Mouse (Mus musculus): ENCODE measurements around the gene Nrf1. TPM values are rescaled to one million over a fixed set of nuclear protein-coding genes. Genes with fewer than 3 reads are reported as not detected.

Nrf1 gene
- polyA plus RNA-seq (2012; ENCODE audit: insufficient read depth, insufficient read length, missing spikeins) = 6.6 and 10.6 TPM in 2 replicates

DNA sequence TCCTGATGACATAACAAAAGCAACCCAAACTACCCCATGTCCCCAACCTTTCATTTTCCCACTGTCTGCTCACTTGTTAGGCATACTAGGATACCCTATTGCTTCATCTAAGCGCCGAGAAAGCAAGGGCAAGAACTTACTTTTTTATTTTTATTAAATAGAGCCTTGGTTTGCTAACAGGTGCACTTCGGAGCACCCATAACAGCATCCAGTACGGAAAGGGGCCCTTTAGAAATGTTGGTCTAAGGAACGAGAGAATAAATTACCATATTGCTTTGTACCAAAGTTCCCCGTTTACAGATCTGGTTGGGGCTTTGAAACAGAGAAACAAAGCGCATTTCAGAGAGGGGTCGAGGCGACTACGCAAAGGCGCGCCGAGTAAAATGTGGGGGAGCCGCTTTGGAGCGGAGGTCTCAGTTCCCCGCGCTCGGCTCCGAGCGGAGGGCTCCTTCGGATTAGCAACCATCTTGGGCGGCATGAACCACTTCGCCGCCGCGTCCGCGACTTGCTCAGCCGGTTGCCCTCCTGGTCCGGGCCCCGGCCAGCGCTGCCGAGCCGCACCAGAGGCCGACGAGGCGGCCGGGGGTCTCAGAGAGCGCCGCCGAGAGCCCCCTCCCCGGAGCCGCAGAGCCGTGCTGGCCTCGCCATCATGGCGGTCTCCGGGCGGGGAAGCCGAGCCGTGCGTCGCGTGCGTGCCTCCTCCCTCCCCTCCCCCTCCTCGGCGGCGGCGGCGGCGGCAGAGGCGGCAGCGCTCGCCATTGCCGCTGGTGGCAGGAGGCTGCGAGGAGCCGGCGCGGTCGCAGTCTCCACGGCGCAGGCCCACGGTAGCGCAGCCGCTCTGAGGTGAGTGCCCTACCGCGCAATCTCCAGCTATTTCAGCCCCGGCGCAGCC lies at the start of gene Nrf1:
Gene Nrf1, plus strand, starts transcription at position 718 of the 892 bp plus-strand sequence.
- Histone ChIP-seq H3K4me1 (ENCODE audit: control insufficient read depth, insufficient read depth, insufficient read length, low read length) (peaks cover 12% of the 10 kb centered on the region), H3K4me3 (ENCODE audit: insufficient read depth, low read depth, low read length) (peak within 1 kb of the TSS; percentile 96), H3K27ac (replicated peaks; ENCODE audit: low read depth, low read length) (peak within 1 kb of the TSS; percentile 98)

GRCm38 (mm10) chr6:29998140-29998539 lies 49.6 kb upstream of the Nrf1 start:
- H3K4me1 ChIP-seq (ENCODE audit: control insufficient read depth, insufficient read depth, insufficient read length, low read length) = no peaks in the 10 kb centered on the region
- no peak overlapping the region for H3K4me3 ChIP-seq (ENCODE audit: insufficient read depth, low read depth, low read length)

DNA sequence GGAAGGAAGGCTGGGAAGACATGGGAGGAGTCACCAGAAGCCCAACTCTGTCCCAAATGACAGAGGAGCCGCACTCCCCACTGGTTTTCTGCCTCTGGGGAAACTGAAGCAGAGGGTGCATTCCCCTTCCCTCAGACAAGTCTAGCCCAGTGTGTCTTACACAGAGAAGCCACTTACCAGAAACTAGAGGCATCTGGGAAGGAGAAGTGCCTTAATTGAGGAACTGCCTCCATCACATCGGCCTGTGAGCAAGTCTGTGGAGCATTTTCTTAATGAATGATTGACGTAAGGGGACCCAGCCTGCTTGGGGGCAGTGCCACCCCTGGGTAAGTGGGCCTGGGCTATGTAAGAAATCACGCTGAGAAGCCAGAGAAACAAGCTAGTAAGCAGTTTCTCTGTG lies 49.0 kb upstream of the Nrf1 start:
- H3K4me1 ChIP-seq (ENCODE audit: control insufficient read depth, insufficient read depth, insufficient read length, low read length) = no peaks in the 10 kb centered on the region
- H3K27ac ChIP-seq (replicated peaks; ENCODE audit: low read depth, low read length) = no peak overlapping the region
- no peak overlapping the region for H3K4me3 ChIP-seq (ENCODE audit: insufficient read depth, low read depth, low read length)

More at GRCm38 (mm10) chr6:29998140-29998539, 49.6 kb upstream of the Nrf1 start:
- H3K27ac ChIP-seq (replicated peaks; ENCODE audit: low read depth, low read length) = no peak overlapping the region

DNA sequence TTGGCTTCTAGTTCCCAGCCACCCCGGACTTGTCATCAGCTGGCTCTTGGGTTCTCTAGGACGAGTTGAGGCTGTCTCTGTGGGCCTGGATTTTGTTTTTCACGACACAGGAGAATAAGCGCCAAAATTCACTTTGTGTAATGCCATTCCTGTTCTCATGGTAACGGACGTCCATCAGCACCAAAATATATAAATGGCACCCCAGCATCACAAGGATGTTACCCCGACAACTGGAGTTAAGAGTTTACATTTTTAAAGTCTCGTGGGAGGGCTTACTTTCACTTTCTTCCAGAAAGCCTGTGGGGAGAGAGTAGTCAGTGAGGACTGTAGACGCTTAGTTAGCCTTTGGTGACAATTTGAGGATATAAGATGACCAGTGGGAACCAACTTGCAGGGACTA lies 45.2 kb upstream of the Nrf1 start:
- Histone ChIP-seq H3K4me1 (ENCODE audit: control insufficient read depth, insufficient read depth, insufficient read length, low read length) (no peaks in the 10 kb centered on the region), H3K27ac (replicated peaks; ENCODE audit: low read depth, low read length) (no peak overlapping the region), H3K4me3 (ENCODE audit: insufficient read depth, low read depth, low read length) (no peak overlapping the region)

GRCm38 (mm10) chr6:30005851-30006250 lies 41.9 kb upstream of the Nrf1 start:
- H3K4me1 ChIP-seq (ENCODE audit: control insufficient read depth, insufficient read depth, insufficient read length, low read length) = no peaks in the 10 kb centered on the region
- no peak overlapping the region for H3K27ac ChIP-seq (replicated peaks; ENCODE audit: low read depth, low read length)
- H3K4me3 ChIP-seq (ENCODE audit: insufficient read depth, low read depth, low read length) = no peak overlapping the region

DNA sequence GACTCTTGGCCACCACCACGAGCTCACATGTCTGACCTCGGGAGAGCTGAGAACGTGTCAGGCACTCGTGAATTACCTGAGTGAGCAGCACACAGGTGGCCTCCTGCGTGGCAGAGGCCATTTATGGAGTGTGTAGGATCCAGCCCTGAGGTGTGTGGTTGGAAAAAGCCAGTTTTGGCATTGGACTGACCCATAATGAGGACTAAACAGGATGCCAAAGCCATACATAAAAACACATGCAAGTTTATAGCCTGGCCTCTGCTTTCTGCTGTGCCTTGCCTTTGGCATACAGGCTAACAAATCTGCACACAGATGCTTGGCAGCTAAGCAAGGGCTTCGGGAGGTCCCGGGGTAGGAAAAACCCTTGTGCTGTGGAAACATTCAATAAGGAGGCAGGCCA lies 38.6 kb upstream of the Nrf1 start:
- Histone ChIP-seq H3K4me1 (ENCODE audit: control insufficient read depth, insufficient read depth, insufficient read length, low read length) (no peaks in the 10 kb centered on the region), H3K4me3 (ENCODE audit: insufficient read depth, low read depth, low read length) (no peak overlapping the region), H3K27ac (replicated peaks; ENCODE audit: low read depth, low read length) (no peak overlapping the region)

DNA sequence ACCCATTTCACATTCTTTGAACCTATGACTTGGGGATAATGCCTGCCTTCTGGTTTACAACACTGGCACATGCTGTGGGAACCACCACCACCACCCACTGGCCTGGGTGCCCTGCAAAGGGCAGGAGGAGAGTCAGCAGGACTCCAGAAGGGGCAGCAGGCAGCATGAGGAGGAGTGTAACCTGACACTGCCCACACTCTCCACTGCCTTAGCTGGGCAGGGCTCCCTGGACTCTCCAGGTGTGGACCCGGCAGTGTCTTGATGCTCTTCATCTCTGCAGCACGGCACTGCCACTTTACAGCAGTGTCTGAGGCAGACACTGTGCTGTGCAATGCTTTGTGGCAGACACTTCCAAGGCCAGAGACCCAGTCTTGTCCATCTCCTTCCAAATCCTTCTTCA lies 34.3 kb upstream of the Nrf1 start:
- H3K27ac ChIP-seq (replicated peaks; ENCODE audit: low read depth, low read length) = no peak overlapping the region
- no peaks in the 10 kb centered on the region for H3K4me1 ChIP-seq (ENCODE audit: control insufficient read depth, insufficient read depth, insufficient read length, low read length)
- H3K4me3 ChIP-seq (ENCODE audit: insufficient read depth, low read depth, low read length) = no peak overlapping the region

DNA sequence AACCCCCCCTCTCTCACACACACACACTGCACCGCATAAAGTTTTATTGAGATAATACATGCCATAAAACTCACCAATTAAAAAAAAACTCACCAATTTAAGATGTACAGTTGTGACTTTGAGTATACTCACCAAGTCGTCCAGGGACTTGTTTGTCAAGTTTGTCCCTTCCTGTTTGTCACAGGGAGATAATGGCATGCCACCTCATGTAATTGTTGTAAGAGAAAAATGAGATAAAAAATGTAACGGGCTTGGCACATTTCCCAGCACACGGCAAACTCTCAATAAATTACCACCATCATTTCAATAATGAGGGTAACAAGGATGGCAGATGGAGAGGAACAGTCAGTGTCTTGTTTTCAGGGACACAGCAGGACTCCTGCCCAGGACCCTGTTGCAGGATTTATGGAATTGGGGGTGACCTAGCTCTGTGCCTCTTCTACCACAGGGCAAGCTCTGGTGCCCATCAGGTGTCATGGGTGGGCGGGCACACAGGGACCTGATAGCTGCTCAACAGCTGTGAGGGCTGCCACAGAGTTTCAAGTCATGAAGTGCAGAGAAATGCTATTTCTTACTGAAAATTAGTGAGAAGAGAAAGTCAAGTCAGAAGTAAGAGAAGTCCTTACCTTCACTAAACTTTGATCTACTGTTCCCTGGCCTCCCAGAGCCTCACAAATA lies 33.5 kb upstream of the Nrf1 start:
- Histone ChIP-seq H3K4me3 (ENCODE audit: insufficient read depth, low read depth, low read length) (no peak overlapping the region), H3K27ac (replicated peaks; ENCODE audit: low read depth, low read length) (no peak overlapping the region), H3K4me1 (ENCODE audit: control insufficient read depth, insufficient read depth, insufficient read length, low read length) (no peaks in the 10 kb centered on the region)

DNA sequence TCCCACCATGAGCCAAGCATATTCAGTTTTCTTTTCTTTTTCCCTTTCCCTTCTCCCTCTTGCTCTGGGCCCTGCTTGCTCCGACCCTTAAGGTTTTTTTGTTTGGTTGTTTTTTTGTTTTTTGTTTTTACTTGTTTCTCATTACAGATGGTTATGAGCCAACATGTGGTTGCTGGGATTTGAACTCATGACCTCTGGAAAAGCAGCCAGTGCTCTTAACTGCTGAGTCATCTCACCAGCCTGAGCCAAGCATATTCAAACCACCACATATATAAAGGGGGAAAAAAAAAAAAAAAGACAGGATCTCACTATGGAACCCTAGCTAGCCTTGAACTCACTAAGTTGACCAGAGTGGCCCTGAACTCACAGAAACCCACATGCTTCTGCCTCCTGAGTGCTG lies 26.5 kb upstream of the Nrf1 start:
- H3K4me1 ChIP-seq (ENCODE audit: control insufficient read depth, insufficient read depth, insufficient read length, low read length) = no peaks in the 10 kb centered on the region
- H3K27ac ChIP-seq (replicated peaks; ENCODE audit: low read depth, low read length) = peak overlapping the region; percentile 8; the same call in 1 of the 2 replicates
- no peak overlapping the region for H3K4me3 ChIP-seq (ENCODE audit: insufficient read depth, low read depth, low read length)

GRCm38 (mm10) chr6:30021656-30022055 lies 26.1 kb upstream of the Nrf1 start:
- Histone ChIP-seq H3K27ac (replicated peaks; ENCODE audit: low read depth, low read length) (peak overlapping the region; percentile 8; the same call in 1 of the 2 replicates), H3K4me1 (ENCODE audit: control insufficient read depth, insufficient read depth, insufficient read length, low read length) (no peaks in the 10 kb centered on the region), H3K4me3 (ENCODE audit: insufficient read depth, low read depth, low read length) (no peak overlapping the region)

DNA sequence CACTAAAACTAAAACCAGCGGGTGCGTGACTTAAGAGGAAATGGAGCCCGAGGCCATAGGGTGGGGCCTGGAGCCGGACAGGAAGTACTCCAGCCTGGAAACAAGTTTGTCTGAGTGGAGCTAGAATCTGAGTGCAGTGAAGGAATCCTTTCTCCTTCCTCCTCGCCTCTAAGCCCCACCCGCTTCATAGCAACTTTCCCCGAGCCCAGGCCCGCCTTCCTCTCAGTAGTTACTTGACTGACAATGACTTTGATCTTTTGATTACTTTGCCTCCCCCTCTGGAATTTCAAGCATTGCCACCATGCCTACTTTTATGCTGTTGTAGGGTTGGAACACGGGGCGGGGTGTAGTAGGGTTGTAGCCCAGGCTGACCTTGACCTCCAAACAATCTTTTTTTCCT lies 21.0 kb upstream of the Nrf1 start:
- Histone ChIP-seq H3K27ac (replicated peaks; ENCODE audit: low read depth, low read length) (peak overlapping the region; percentile 24), H3K4me3 (ENCODE audit: insufficient read depth, low read depth, low read length) (peak overlapping the region; percentile 10)

GRCm38 (mm10) chr6:30028358-30028757 lies 19.4 kb upstream of the Nrf1 start:
- H3K27ac ChIP-seq (replicated peaks; ENCODE audit: low read depth, low read length) = no peak overlapping the region
- H3K4me1 ChIP-seq (ENCODE audit: control insufficient read depth, insufficient read depth, insufficient read length, low read length) = 0 out of 2 replicates have a peak, but pooled peaks cover 2% of the 10 kb centered on the region
- no peak overlapping the region for H3K4me3 ChIP-seq (ENCODE audit: insufficient read depth, low read depth, low read length)

More for the DNA sequence above, 21.0 kb upstream of the Nrf1 start:
- H3K4me1 ChIP-seq (ENCODE audit: control insufficient read depth, insufficient read depth, insufficient read length, low read length) = 0 out of 2 replicates have a peak, but pooled peaks cover 2% of the 10 kb centered on the region

DNA sequence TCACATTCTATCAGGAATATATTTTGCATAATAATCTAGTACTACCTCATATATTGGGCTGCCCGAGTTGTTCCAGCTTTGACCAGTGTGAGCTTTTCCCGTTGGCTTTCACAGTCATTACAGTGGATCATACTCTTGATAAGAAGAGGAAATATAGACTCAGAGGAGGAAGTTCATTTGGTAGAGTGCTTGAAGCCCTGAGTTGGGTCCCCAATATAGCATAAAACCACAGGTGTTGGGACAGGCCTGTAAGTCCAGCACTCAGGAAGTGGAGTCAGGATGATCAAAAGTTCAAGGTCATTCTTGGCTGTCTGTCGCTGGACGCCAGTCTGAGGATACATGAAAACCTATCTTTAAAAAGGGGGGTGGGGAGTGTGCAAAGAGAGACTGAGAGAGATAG lies 12.7 kb upstream of the Nrf1 start:
- Histone ChIP-seq H3K4me3 (ENCODE audit: insufficient read depth, low read depth, low read length) (no peak overlapping the region), H3K4me1 (ENCODE audit: control insufficient read depth, insufficient read depth, insufficient read length, low read length) (no peaks in the 10 kb centered on the region), H3K27ac (replicated peaks; ENCODE audit: low read depth, low read length) (no peak overlapping the region)

- H3K4me3 ChIP-seq (ENCODE audit: insufficient read depth, low read depth, low read length) = no peak overlapping the region
- H3K4me1 ChIP-seq (ENCODE audit: control insufficient read depth, insufficient read depth, insufficient read length, low read length) = no peaks in the 10 kb centered on the region
- no peak overlapping the region for H3K27ac ChIP-seq (replicated peaks; ENCODE audit: low read depth, low read length)
Measured at GRCm38 (mm10) chr6:30041498-30041897, 6.3 kb upstream of the Nrf1 start.

DNA sequence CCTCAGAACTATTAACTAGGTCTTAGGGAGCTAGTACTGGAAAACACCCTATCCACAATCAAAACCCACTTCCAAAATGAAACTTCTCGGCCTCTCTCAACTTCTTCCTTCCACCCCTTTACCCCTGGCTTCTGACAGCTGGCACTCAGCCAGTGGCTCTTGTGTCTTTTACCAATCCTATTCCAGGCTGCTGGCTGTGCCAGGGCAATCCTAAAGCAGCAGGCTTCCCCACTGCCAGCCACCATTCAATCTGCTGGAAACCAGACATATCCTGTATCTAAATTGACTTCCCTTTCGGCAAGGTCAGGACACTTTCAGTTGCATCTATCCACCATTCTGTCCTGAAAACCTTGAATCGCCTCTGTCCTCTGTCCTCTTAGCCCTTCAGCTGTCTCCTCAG lies 5.3 kb upstream of the Nrf1 start:
- Histone ChIP-seq H3K4me1 (ENCODE audit: control insufficient read depth, insufficient read depth, insufficient read length, low read length) (no peaks in the 10 kb centered on the region), H3K27ac (replicated peaks; ENCODE audit: low read depth, low read length) (no peak overlapping the region), H3K4me3 (ENCODE audit: insufficient read depth, low read depth, low read length) (no peak overlapping the region)
